Mouse (Mus musculus) central nervous system, embryonic 18 days (tissue): ENCODE measurements around the gene Anxa7. TPM values are rescaled to one million over a fixed set of nuclear protein-coding genes. Genes with fewer than 3 reads are reported as not detected.

Experiments used
- polyA plus RNA-seq: library from polyadenylated mRNA; depleted of rRNA; stranded (reverse); fragments of >200 nt; gene quantifications from 2 replicates; pipeline ENCODE4 v1.2.3, GENCODE M21; 2012; rRNA removed

The Anxa7 gene
- polyA plus RNA-seq = 36.4 and 39.5 TPM in 2 replicates

GRCm38 (mm10) chr14:20479291-20480194 lies at the start of gene Anxa7:
Gene Anxa7 (minus strand): TSS chr14:20480133.

DNA sequence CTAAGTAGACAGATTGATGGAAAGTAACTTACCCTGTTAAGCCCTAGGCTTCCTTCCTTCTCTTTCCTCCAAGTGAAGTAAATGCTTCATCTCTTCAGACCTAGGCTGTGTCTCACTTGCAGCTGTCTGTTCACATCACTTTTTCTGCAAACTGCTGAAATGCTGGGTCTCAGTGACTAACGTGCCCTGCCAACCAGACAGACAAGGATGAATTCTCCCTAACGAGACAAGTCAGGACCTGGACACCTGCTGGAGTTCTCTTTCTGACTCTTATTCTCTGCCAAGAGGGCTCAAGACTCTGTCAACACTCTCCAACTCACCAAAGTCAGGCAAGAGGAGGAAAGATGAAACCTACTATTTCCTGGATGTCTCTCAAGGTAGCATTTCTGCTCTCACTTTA lies 16.7 kb upstream of the Anxa7 start, which contains the start of gene Mss51:
Gene Mss51, minus strand, starts transcription at position 299 of the 400 bp plus-strand sequence.

DNA sequence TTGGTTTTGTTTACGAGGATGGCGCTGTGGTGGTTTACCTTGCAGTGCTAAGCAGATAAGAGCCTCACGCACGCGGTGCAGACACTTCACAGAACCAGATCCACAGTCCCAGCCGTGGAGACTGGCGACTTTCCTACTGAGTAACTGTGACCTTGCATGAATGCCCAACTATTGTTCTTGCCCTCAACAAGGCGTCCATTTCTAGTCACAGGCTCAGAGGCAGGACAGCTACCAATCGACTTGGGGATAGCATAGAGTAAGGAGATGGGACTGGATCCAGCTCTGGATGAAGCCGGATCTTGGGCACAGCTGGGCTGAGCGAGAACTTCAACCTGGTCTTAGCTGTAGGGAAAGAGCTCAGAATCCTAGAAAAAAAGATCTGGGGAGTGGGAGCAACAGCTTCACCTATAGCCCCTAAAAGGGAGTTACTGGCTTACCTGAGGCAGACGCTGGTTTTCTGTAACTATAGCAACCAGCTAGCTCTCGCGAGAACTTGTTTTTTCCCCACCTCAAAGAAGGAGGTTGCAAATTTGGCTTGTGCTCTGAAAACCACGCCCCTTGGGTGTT lies 28.1 kb downstream of the Anxa7 start, which contains the start of gene Cfap70:
Gene Cfap70, minus strand, starts transcription at position 462 of the 567 bp plus-strand sequence.

Other genes with a start within 250 kb of the Anxa7 start
- not detected in 2 replicates for gene Kcnk16, start 210.9 kb downstream of the Anxa7 start, polyA plus RNA-seq
- 21.6 and 25.3 TPM in 2 replicates for gene Nudt13, start 185.4 kb downstream of the Anxa7 start, polyA plus RNA-seq
- gene Ecd, start 132.0 kb downstream of the Anxa7 start, polyA plus RNA-seq = 34.0 and 35.8 TPM in 2 replicates
- gene Fam149b, start 132.0 kb downstream of the Anxa7 start, polyA plus RNA-seq = 53.0 and 54.0 TPM in 2 replicates
- gene Dnajc9, start 91.2 kb downstream of the Anxa7 start, polyA plus RNA-seq = 96.5 and 99.4 TPM in 2 replicates
- 40.9 and 49.2 TPM in 2 replicates for gene Mrps16, start 86.5 kb downstream of the Anxa7 start, polyA plus RNA-seq
- 1.0 and 1.7 TPM in 2 replicates for gene Cfap70, start 27.9 kb downstream of the Anxa7 start, polyA plus RNA-seq
- gene Mss51, start 16.8 kb upstream of the Anxa7 start, polyA plus RNA-seq = 1.1 and 1.2 TPM in 2 replicates
- 155 and 157 TPM in 2 replicates for gene Ppp3cb, start 66.4 kb upstream of the Anxa7 start, polyA plus RNA-seq
- 24.4 and 27.1 TPM in 2 replicates for gene Usp54, start 160.9 kb upstream of the Anxa7 start, polyA plus RNA-seq
- gene Myoz1, start 176.4 kb upstream of the Anxa7 start, polyA plus RNA-seq = 0.39 and 7.4 TPM in 2 replicates
- gene Synpo2l, start 188.2 kb upstream of the Anxa7 start, polyA plus RNA-seq = 0.09 and 1.5 TPM in 2 replicates
- 118 and 135 TPM in 2 replicates for gene Sec24c, start 194.2 kb upstream of the Anxa7 start, polyA plus RNA-seq
- gene Fut11, start 214.8 kb upstream of the Anxa7 start, polyA plus RNA-seq = 21.2 and 22.4 TPM in 2 replicates
- gene Chchd1, start 222.9 kb upstream of the Anxa7 start, polyA plus RNA-seq = 134 and 156 TPM in 2 replicates
- gene Zswim8, start 227.4 kb upstream of the Anxa7 start, polyA plus RNA-seq = 167 and 183 TPM in 2 replicates